Mouse (Mus musculus) embryonic facial prominence, embryonic 13.5 days (tissue): ENCODE measurements around the gene Gjb3. TPM values are rescaled to one million over a fixed set of nuclear protein-coding genes. Genes with fewer than 3 reads are reported as not detected.
A peak's percentile ranks its signal among the peaks of the same experiment; 100 is the strongest.

Experiments
- ATAC-seq: fragments of 200-750 bp; cut with Nextera tagmentation; 2 replicates; pipeline ENCODE4 v1.8.0; 2017; ENCODE audit warnings: low read depth; ENCODE audit not compliant: insufficient number of reproducible peaks, insufficient read depth, low FRiP score, low TSS enrichment
- H3K27ac ChIP-seq: fragments of 300-500 bp; sonication (generic); 2 replicates; pipeline ENCODE4 v1.5.1; 2015; ENCODE audit warnings: moderate library complexity, mild to moderate bottlenecking, inconsistent platforms
- H3K27me3 ChIP-seq: fragments of 300-500 bp; sonication (generic); 2 replicates; pipeline ENCODE4 v1.6.1; 2015; ENCODE audit warnings: mild to moderate bottlenecking, inconsistent platforms
- H3K36me3 ChIP-seq: fragments of 300-500 bp; sonication (generic); 2 replicates; pipeline ENCODE4 v1.6.1; 2015; ENCODE audit warnings: mild to moderate bottlenecking, inconsistent platforms
- H3K4me1 ChIP-seq: fragments of 300-500 bp; sonication (generic); 2 replicates; pipeline ENCODE4 v1.6.1; 2015; ENCODE audit warnings: inconsistent platforms
- H3K4me2 ChIP-seq: fragments of 300-500 bp; sonication (generic); 2 replicates; pipeline ENCODE4 v1.6.1; 2015; ENCODE audit warnings: moderate library complexity, mild to moderate bottlenecking, inconsistent platforms
- H3K4me3 ChIP-seq: fragments of 300-500 bp; sonication (generic); 2 replicates; pipeline ENCODE4 v1.5.1; 2015; ENCODE audit warnings: mild to moderate bottlenecking, inconsistent platforms
- H3K9ac ChIP-seq: fragments of 300-500 bp; sonication (generic); 2 replicates; pipeline ENCODE4 v1.6.1; 2015; ENCODE audit warnings: mild to moderate bottlenecking, inconsistent platforms
- H3K9me3 ChIP-seq: fragments of 300-500 bp; sonication (generic); 2 replicates; pipeline ENCODE4 v1.6.1; 2016; ENCODE audit warnings: inconsistent platforms
- WGBS: fragments of 180-500 bp; shearing (Covaris S2); methylation state at CpG from one replicate; pipeline ENCODE4 v1.1.7; 2015; ENCODE audit warnings: mixed read lengths; 5-methylcytosine and 5-hydroxymethylcytosine counted together
- polyA plus RNA-seq: library from polyadenylated mRNA; unstranded; fragments of >200 nt; fragmentation: Nextera tagmentation; extraction: Ambion mirVana; gene quantifications from 2 replicates; pipeline ENCODE4 v1.2.1, GENCODE M21; 2015

Gjb3 gene
- 4.3 and 4.7 TPM in 2 replicates for polyA plus RNA-seq

GRCm38 (mm10) chr4:127330181-127331100 lies at the start of gene Gjb3:
Gene Gjb3, minus strand, starts transcription at chr4:127330844.
- H3K36me3 ChIP-seq = no peaks in the 10 kb centered on the region
- peaks cover 80% of the 10 kb centered on the region for H3K27me3 ChIP-seq
- no peak for ATAC-seq
- peak within 1 kb of the TSS; percentile 56 for H3K4me2 ChIP-seq
- 1% methylated on average over 49 of the region's 49 CpGs for WGBS
- H3K4me3 ChIP-seq = peak within 1 kb of the TSS; percentile 32
- peak within 1 kb of the TSS; percentile 61 for H3K9ac ChIP-seq
- peak within 1 kb of the TSS; percentile 64 for H3K27ac ChIP-seq
- peaks cover 22% of the 10 kb centered on the region for H3K4me1 ChIP-seq
- H3K9me3 ChIP-seq = no peaks in the 10 kb centered on the region

- Histone ChIP-seq H3K27me3 (no peaks in the 10 kb centered on the region), H3K4me1 (no peaks in the 10 kb centered on the region), H3K36me3 (no peaks in the 10 kb centered on the region), H3K4me3 (no peak overlapping the region), H3K27ac (no peak overlapping the region), H3K9ac (no peak overlapping the region), H3K9me3 (no peaks in the 10 kb centered on the region), H3K4me2 (no peak overlapping the region)
- WGBS = 22% methylated on average over 4 of the region's 4 CpGs
- ATAC-seq = no peak
These were observed 46.7 kb upstream of the Gjb3 start for GRCm38 (mm10) chr4:127377344-127377743.

DNA sequence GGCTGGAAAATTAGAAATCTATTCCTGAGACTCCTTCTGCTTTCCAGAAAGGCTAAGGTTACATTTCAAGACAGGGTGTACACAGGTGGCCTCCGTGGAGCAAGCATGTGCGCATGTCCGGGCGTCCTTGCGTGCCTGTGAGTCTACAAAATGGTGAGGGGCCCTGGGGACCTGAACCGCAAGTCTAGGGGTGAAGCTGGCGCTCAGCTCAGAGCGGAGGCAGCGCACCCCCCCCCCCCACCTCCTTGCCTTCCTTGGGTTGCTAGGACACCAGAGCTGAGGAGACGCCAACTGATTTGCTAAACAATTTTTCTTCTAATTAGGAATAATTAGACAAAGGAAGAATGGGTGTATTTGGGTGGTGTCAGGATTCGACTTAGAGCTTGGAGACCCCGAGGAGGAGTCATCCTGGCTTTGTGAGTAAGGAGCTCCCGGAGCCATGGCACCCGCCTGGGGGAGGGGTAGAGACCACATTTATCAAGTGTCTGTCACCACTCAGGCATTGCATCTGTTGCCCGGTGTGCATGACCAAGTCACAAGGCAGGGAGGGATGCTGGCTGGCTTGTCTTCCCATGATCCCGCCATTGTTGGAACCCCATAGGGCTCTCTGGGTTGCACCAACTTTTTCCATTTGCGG lies 45.0 kb upstream of the Gjb3 start:
- H3K9ac ChIP-seq = no peak overlapping the region
- H3K9me3 ChIP-seq = no peaks in the 10 kb centered on the region
- ATAC-seq = no peak
- H3K27me3 ChIP-seq = no peaks in the 10 kb centered on the region
- 83% methylated on average over 17 of the region's 17 CpGs for WGBS
- H3K27ac ChIP-seq = no peak overlapping the region
- H3K4me2 ChIP-seq = no peak overlapping the region
- H3K4me1 ChIP-seq = no peaks in the 10 kb centered on the region
- no peak overlapping the region for H3K4me3 ChIP-seq
- no peaks in the 10 kb centered on the region for H3K36me3 ChIP-seq

- Histone ChIP-seq H3K9me3 (no peaks in the 10 kb centered on the region), H3K27me3 (no peaks in the 10 kb centered on the region), H3K36me3 (no peaks in the 10 kb centered on the region), H3K4me3 (no peak overlapping the region), H3K9ac (no peak overlapping the region), H3K4me1 (no peaks in the 10 kb centered on the region), H3K27ac (no peak overlapping the region), H3K4me2 (no peak overlapping the region)
- WGBS = 80% methylated on average over 4 of the region's 4 CpGs
- no peak for ATAC-seq
These were observed 44.0 kb upstream of the Gjb3 start for GRCm38 (mm10) chr4:127374645-127375044.

GRCm38 (mm10) chr4:127373491-127373890 lies 42.8 kb upstream of the Gjb3 start:
- Histone ChIP-seq H3K9ac (no peak overlapping the region), H3K27me3 (no peaks in the 10 kb centered on the region), H3K9me3 (no peaks in the 10 kb centered on the region), H3K4me3 (no peak overlapping the region), H3K27ac (no peak overlapping the region), H3K4me1 (no peaks in the 10 kb centered on the region), H3K4me2 (no peak overlapping the region), H3K36me3 (no peaks in the 10 kb centered on the region)
- no peak for ATAC-seq
- 68% methylated on average over 8 of the region's 8 CpGs for WGBS

DNA sequence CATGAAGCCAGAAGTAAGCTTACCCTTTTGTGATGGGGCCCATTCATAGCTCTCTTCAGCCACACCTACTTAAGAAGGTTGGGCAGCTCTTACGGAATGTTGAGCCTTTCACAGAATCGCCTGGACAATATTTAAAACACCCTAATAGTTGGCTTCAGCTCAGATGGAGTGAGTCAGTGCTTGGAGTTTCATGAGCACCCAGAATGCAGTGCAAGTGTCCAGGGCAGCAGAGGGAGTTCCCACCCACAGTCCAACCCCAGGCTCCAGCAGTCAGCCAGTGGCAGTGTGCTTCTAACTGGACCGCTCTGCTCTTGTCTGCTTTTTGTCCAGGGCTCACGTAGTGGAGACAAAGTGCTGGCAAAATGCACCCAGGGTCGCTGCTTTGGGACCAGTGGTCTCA lies 40.9 kb upstream of the Gjb3 start:
- Histone ChIP-seq H3K4me1 (no peaks in the 10 kb centered on the region), H3K36me3 (no peaks in the 10 kb centered on the region), H3K9me3 (no peaks in the 10 kb centered on the region), H3K4me3 (no peak overlapping the region), H3K27ac (no peak overlapping the region), H3K4me2 (no peak overlapping the region), H3K27me3 (no peaks in the 10 kb centered on the region), H3K9ac (no peak overlapping the region)
- 73% methylated on average over 5 of the region's 5 CpGs for WGBS
- no peak for ATAC-seq

GRCm38 (mm10) chr4:127370447-127370846 lies 39.8 kb upstream of the Gjb3 start:
- no peak overlapping the region for H3K4me2 ChIP-seq
- ATAC-seq = no peak
- no peak overlapping the region for H3K27ac ChIP-seq
- no peaks in the 10 kb centered on the region for H3K36me3 ChIP-seq
- H3K4me1 ChIP-seq = 0 out of 2 replicates have a peak, but pooled peaks cover 3% of the 10 kb centered on the region
- H3K9ac ChIP-seq = no peak overlapping the region
- no peak overlapping the region for H3K4me3 ChIP-seq
- peaks cover 4% of the 10 kb centered on the region; the same call in 1 of the 2 replicates for H3K27me3 ChIP-seq
- 42% methylated on average over 2 of the region's 2 CpGs for WGBS
- H3K9me3 ChIP-seq = no peaks in the 10 kb centered on the region

- no peak overlapping the region; the same call in 1 of the 2 replicates for H3K9ac ChIP-seq
- 28% methylated on average over 13 of the region's 13 CpGs for WGBS
- no peak overlapping the region for H3K27ac ChIP-seq
- H3K27me3 ChIP-seq = peaks cover 6% of the 10 kb centered on the region; the same call in 1 of the 2 replicates
- H3K4me2 ChIP-seq = no peak overlapping the region
- no peaks in the 10 kb centered on the region for H3K9me3 ChIP-seq
- H3K4me1 ChIP-seq = 0 out of 2 replicates have a peak, but pooled peaks cover 3% of the 10 kb centered on the region
- H3K4me3 ChIP-seq = no peak overlapping the region
- no peak for ATAC-seq
- no peaks in the 10 kb centered on the region for H3K36me3 ChIP-seq
These were observed 37.8 kb upstream of the Gjb3 start for GRCm38 (mm10) chr4:127368379-127368973.

DNA sequence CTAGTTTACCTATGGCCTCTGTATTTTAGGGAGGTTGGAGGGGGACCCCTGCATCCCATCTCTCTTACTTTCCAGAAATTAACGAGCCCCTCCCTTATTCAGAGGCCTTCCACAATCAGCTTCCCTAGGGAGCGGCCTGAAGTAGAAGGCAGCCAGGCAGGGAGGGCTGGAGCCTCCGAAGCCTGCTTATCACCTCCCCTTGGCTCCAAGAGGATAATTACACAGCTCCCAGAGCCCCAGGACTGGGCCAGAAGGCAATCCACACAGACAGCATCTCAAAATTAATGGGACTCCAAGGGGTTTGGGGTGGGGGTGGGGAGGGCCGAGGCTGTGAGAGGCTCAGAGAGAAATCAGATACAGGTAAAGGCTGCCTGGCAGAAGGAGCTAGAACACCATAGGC lies 35.2 kb upstream of the Gjb3 start:
- H3K27me3 ChIP-seq = peaks cover 6% of the 10 kb centered on the region; the same call in 1 of the 2 replicates
- no peaks in the 10 kb centered on the region for H3K9me3 ChIP-seq
- H3K4me1 ChIP-seq = 0 out of 2 replicates have a peak, but pooled peaks cover 3% of the 10 kb centered on the region
- no peak for ATAC-seq
- no peak overlapping the region for H3K27ac ChIP-seq
- H3K4me3 ChIP-seq = no peak overlapping the region
- 13% methylated on average over 4 of the region's 4 CpGs for WGBS
- H3K9ac ChIP-seq = no peak overlapping the region
- no peak overlapping the region for H3K4me2 ChIP-seq
- no peaks in the 10 kb centered on the region for H3K36me3 ChIP-seq

DNA sequence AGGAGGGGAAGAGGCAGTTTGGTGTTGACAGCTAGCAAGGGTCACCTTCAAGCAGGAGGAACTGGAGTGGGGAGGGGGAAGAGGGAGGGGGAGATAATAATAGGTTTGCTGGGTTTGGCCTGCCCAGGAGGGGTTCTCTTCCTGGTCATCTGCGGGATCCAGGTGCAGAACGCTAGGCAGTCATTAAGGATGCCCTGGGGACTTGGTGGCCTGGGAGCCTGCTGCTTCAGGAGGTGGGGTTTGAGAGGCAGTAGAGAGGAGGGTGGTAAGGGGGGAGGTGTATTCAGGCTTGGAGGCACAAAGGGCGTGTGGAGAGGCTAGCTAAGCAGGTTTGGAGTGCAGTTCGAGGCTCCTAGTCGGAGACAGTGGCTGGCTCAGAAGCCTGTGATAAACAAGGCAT lies 34.8 kb upstream of the Gjb3 start:
- Histone ChIP-seq H3K4me2 (no peak overlapping the region), H3K9me3 (no peaks in the 10 kb centered on the region), H3K4me3 (no peak overlapping the region), H3K27me3 (peaks cover 6% of the 10 kb centered on the region; the same call in 1 of the 2 replicates), H3K4me1 (0 out of 2 replicates have a peak, but pooled peaks cover 3% of the 10 kb centered on the region), H3K36me3 (no peaks in the 10 kb centered on the region), H3K27ac (no peak overlapping the region), H3K9ac (no peak overlapping the region)
- no peak for ATAC-seq
- WGBS = 7% methylated on average over 5 of the region's 5 CpGs

DNA sequence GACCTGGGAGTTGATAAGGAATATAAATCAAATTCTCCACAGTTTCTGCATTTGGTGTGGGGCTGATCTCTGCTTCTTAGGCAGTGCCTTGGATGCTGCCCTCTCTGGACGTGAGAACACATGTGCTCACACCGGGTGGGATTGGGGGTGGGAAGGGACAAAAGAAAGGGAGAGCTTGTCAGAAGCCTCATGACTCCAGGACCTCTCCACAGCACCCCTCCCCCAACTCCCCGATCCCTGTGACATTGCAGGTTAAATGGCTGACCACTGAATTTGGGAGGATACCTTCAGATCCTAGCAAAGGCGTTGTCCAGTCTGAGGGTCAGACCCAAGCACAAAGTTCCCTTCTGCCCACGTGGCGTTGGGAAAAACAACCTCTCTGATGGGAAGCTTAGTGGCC lies 33.8 kb upstream of the Gjb3 start:
- Histone ChIP-seq H3K4me2 (no peak overlapping the region), H3K9ac (no peak overlapping the region), H3K36me3 (no peaks in the 10 kb centered on the region), H3K4me1 (0 out of 2 replicates have a peak, but pooled peaks cover 3% of the 10 kb centered on the region), H3K27me3 (peaks cover 9% of the 10 kb centered on the region; the same call in 1 of the 2 replicates), H3K27ac (no peak overlapping the region), H3K4me3 (no peak overlapping the region), H3K9me3 (no peaks in the 10 kb centered on the region)
- no peak for ATAC-seq
- 64% methylated on average over 6 of the region's 6 CpGs for WGBS
